Mouse (Mus musculus) myocyte (in vitro differentiated cells): ENCODE measurements around the gene Cemip2.

Experiments used
- CEBPB ChIP-seq: IDR thresholded peaks from 2 replicates; pipeline ENCODE4 v1.6.1; 2011; ENCODE audit warnings: mild to moderate bottlenecking, moderate library complexity; ENCODE audit not compliant: poor library complexity, insufficient read depth, severe bottlenecking
- E2F4 ChIP-seq: IDR thresholded peaks from one replicate; pipeline ENCODE4 v1.6.1; 2011; ENCODE audit warnings: mild to moderate bottlenecking, control low read depth, moderate library complexity; ENCODE audit not compliant: insufficient read depth
- MYOD1 ChIP-seq, 3 experiments: IDR thresholded peaks; one replicate each; pipeline ENCODE4 v1.6.1; 2011; ENCODE audit warnings: control low read depth in 2 of 3, low read depth in 2 of 3, mild to moderate bottlenecking in 2 of 3, moderate library complexity in 1 of 3; ENCODE audit not compliant: insufficient read length in 2 of 3, control insufficient read depth in 1 of 3
- MYOG ChIP-seq, 3 experiments: IDR thresholded peaks; one replicate each; pipeline ENCODE4 v1.6.1; 2011; ENCODE audit warnings: control low read depth in 2 of 3, low read depth in 2 of 3, mild to moderate bottlenecking in 2 of 3; ENCODE audit not compliant: insufficient read length in 2 of 3, control insufficient read depth in 1 of 3, insufficient read depth in 1 of 3
- POLR2A ChIP-seq: IDR thresholded peaks from one replicate; pipeline ENCODE4 v1.6.1; 2011; ENCODE audit warnings: low read depth, mild to moderate bottlenecking, control low read depth, moderate library complexity; ENCODE audit not compliant: insufficient read length
- POLR2AphosphoS2 ChIP-seq: IDR thresholded peaks from one replicate; pipeline ENCODE4 v1.6.1; 2011; ENCODE audit warnings: low read depth, control low read depth; ENCODE audit not compliant: insufficient read length
- SRF ChIP-seq: IDR thresholded peaks from one replicate; pipeline ENCODE4 v1.6.1; 2011; ENCODE audit warnings: low read depth; ENCODE audit not compliant: control insufficient read depth, insufficient read length
- TCF12 ChIP-seq: IDR thresholded peaks from one replicate; pipeline ENCODE4 v1.6.1; 2011; ENCODE audit warnings: mild to moderate bottlenecking, control low read depth; ENCODE audit not compliant: poor library complexity, insufficient read depth, severe bottlenecking
- USF1 ChIP-seq: IDR thresholded peaks from one replicate; pipeline ENCODE4 v1.6.1; 2011; ENCODE audit warnings: low read depth, mild to moderate bottlenecking, control low read depth, moderate library complexity

DNA sequence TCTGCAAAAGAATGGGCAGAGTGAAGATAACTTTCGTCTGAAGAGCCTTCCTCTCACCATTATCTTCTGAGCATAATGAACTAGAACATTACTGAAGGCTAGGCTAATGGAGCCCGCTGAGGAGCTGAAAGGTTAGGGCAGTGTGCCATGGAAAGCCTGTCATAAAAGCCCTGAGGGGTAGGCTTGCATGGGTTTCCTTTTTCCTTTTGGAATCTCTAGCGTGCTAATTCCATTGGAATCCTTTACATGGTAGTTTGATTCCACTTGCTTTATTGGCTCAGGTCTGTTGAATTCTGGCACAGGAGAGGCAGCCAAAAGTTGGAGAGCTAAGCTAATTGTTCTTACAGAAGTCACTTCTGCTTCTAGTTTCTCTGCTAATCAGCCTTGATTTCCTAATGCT lies 20.6 kb downstream of the Cemip2 start:
- TF ChIP-seq POLR2A (no peak), E2F4 (no peak), POLR2AphosphoS2 (no peak), SRF (no peak), MYOD1 (IDR thresholded peaks at IDR 0.05; ENCODE audit: control insufficient read depth in 1 of 3, insufficient read length in 2 of 3, low read depth in 2 of 3) (no peak), TCF12 (no peak), CEBPB (no peak), USF1 (no peak), MYOG (IDR thresholded peaks at IDR 0.05; ENCODE audit: control insufficient read depth in 1 of 3, insufficient read depth in 1 of 3, insufficient read length in 2 of 3, low read depth in 2 of 3) (no peak)
